Mouse (Mus musculus): ENCODE measurements around the gene Rit1. TPM values are rescaled to one million over a fixed set of nuclear protein-coding genes. Genes with fewer than 3 reads are reported as not detected.

Rit1 gene
- polyA plus RNA-seq, 1 experiment: 48.1 TPM

- WGBS: 31% methylated on average over 3 of the region's 3 CpGs
Observed at GRCm38 (mm10) chr3:88738641-88739040, 22.0 kb downstream of the Rit1 start.

GRCm38 (mm10) chr3:88740147-88740546 lies 23.5 kb downstream of the Rit1 start:
- Histone ChIP-seq H3K27me3 (replicated peaks; ENCODE audit: control insufficient read depth, insufficient read depth, low read length) (no peaks in the 10 kb centered on the region), H3K36me3 (ENCODE audit: control insufficient read depth, insufficient read depth, low read length) (no peaks in the 10 kb centered on the region), H3K27ac (ENCODE audit: insufficient read depth, low read depth, low read length) (no peak overlapping the region), H3K4me3 (ENCODE audit: insufficient read depth, low read depth, low read length) (no peak overlapping the region), H3K4me1 (ENCODE audit: control insufficient read depth, insufficient read depth, low read length) (no peaks in the 10 kb centered on the region)
- 94% methylated on average over 3 of the region's 3 CpGs for WGBS
- no peak for DNase-seq
- TF ChIP-seq POLR2A (IDR thresholded peaks at IDR 0.05; ENCODE audit: low read depth, low read length) (no peak), CTCF (conservative IDR thresholded peaks at IDR 0.05; ENCODE audit: insufficient read depth, insufficient read length, low read depth, low read length) (peak; percentile 28; the same call in 1 of the 2 replicates)

More at GRCm38 (mm10) chr3:88738641-88739040, 22.0 kb downstream of the Rit1 start:
- Histone ChIP-seq H3K4me1 (ENCODE audit: control insufficient read depth, insufficient read depth, low read length) (no peaks in the 10 kb centered on the region), H3K27me3 (replicated peaks; ENCODE audit: control insufficient read depth, insufficient read depth, low read length) (no peaks in the 10 kb centered on the region), H3K27ac (ENCODE audit: insufficient read depth, low read depth, low read length) (no peak overlapping the region), H3K4me3 (ENCODE audit: insufficient read depth, low read depth, low read length) (no peak overlapping the region), H3K36me3 (ENCODE audit: control insufficient read depth, insufficient read depth, low read length) (no peaks in the 10 kb centered on the region)
- peak; percentile 79 for DNase-seq
- TF ChIP-seq CTCF (conservative IDR thresholded peaks at IDR 0.05; ENCODE audit: insufficient read depth, insufficient read length, low read depth, low read length) (peak; percentile 95), POLR2A (IDR thresholded peaks at IDR 0.05; ENCODE audit: low read depth, low read length) (no peak)

- 73% methylated on average over 9 of the region's 9 CpGs for WGBS
- DNase-seq: no peak
- Histone ChIP-seq H3K36me3 (ENCODE audit: control insufficient read depth, insufficient read depth, low read length) (no peaks in the 10 kb centered on the region), H3K4me3 (ENCODE audit: insufficient read depth, low read depth, low read length) (no peak overlapping the region), H3K27ac (ENCODE audit: insufficient read depth, low read depth, low read length) (no peak overlapping the region), H3K27me3 (replicated peaks; ENCODE audit: control insufficient read depth, insufficient read depth, low read length) (no peaks in the 10 kb centered on the region), H3K4me1 (ENCODE audit: control insufficient read depth, insufficient read depth, low read length) (no peaks in the 10 kb centered on the region)
- TF ChIP-seq POLR2A (IDR thresholded peaks at IDR 0.05; ENCODE audit: low read depth, low read length) (no peak), CTCF (conservative IDR thresholded peaks at IDR 0.05; ENCODE audit: insufficient read depth, insufficient read length, low read depth, low read length) (no peak)
Observed at GRCm38 (mm10) chr3:88745534-88745933, 28.9 kb downstream of the Rit1 start.

GRCm38 (mm10) chr3:88746139-88746870 lies 29.7 kb downstream of the Rit1 start:
- no peaks in the 10 kb centered on the region for H3K27me3 ChIP-seq (replicated peaks; ENCODE audit: control insufficient read depth, insufficient read depth, low read length)
- H3K4me1 ChIP-seq (ENCODE audit: control insufficient read depth, insufficient read depth, low read length): no peaks in the 10 kb centered on the region
- no peak overlapping the region for H3K27ac ChIP-seq (ENCODE audit: insufficient read depth, low read depth, low read length)
- no peaks in the 10 kb centered on the region for H3K36me3 ChIP-seq (ENCODE audit: control insufficient read depth, insufficient read depth, low read length)
- no peak for DNase-seq
- TF ChIP-seq CTCF (conservative IDR thresholded peaks at IDR 0.05; ENCODE audit: insufficient read depth, insufficient read length, low read depth, low read length) (no peak), POLR2A (IDR thresholded peaks at IDR 0.05; ENCODE audit: low read depth, low read length) (no peak)
- WGBS: 92% methylated on average over 15 of the region's 15 CpGs
- H3K4me3 ChIP-seq (ENCODE audit: insufficient read depth, low read depth, low read length): no peak overlapping the region

GRCm38 (mm10) chr3:88746871-88747231 lies 30.2 kb downstream of the Rit1 start:
- no peak for TF ChIP-seq POLR2A (IDR thresholded peaks at IDR 0.05; ENCODE audit: low read depth, low read length)
- TF ChIP-seq CTCF (conservative IDR thresholded peaks at IDR 0.05; ENCODE audit: insufficient read depth, insufficient read length, low read depth, low read length): no peak
- Histone ChIP-seq H3K4me1 (ENCODE audit: control insufficient read depth, insufficient read depth, low read length) (no peaks in the 10 kb centered on the region), H3K4me3 (ENCODE audit: insufficient read depth, low read depth, low read length) (no peak overlapping the region), H3K36me3 (ENCODE audit: control insufficient read depth, insufficient read depth, low read length) (no peaks in the 10 kb centered on the region), H3K27me3 (replicated peaks; ENCODE audit: control insufficient read depth, insufficient read depth, low read length) (no peaks in the 10 kb centered on the region), H3K27ac (ENCODE audit: insufficient read depth, low read depth, low read length) (no peak overlapping the region)
- DNase-seq: peak; percentile 70
- WGBS: 69% methylated on average over 4 of the region's 4 CpGs

GRCm38 (mm10) chr3:88754283-88754682 lies 37.6 kb downstream of the Rit1 start:
- 46% methylated on average over 4 of the region's 4 CpGs for WGBS
- no peak overlapping the region for H3K4me3 ChIP-seq (ENCODE audit: insufficient read depth, low read depth, low read length)
- peak; percentile 39 for TF ChIP-seq CTCF (conservative IDR thresholded peaks at IDR 0.05; ENCODE audit: insufficient read depth, insufficient read length, low read depth, low read length)
- no peak for TF ChIP-seq POLR2A (IDR thresholded peaks at IDR 0.05; ENCODE audit: low read depth, low read length)
- peak; percentile 36 for DNase-seq
- H3K27ac ChIP-seq (ENCODE audit: insufficient read depth, low read depth, low read length): no peak overlapping the region
- H3K4me1 ChIP-seq (ENCODE audit: control insufficient read depth, insufficient read depth, low read length): no peaks in the 10 kb centered on the region
- H3K27me3 ChIP-seq (replicated peaks; ENCODE audit: control insufficient read depth, insufficient read depth, low read length): no peaks in the 10 kb centered on the region
- no peaks in the 10 kb centered on the region for H3K36me3 ChIP-seq (ENCODE audit: control insufficient read depth, insufficient read depth, low read length)

GRCm38 (mm10) chr3:88755541-88755940 lies 38.9 kb downstream of the Rit1 start:
- Histone ChIP-seq H3K27ac (ENCODE audit: insufficient read depth, low read depth, low read length) (no peak overlapping the region), H3K4me1 (ENCODE audit: control insufficient read depth, insufficient read depth, low read length) (no peaks in the 10 kb centered on the region), H3K4me3 (ENCODE audit: insufficient read depth, low read depth, low read length) (no peak overlapping the region), H3K27me3 (replicated peaks; ENCODE audit: control insufficient read depth, insufficient read depth, low read length) (no peaks in the 10 kb centered on the region), H3K36me3 (ENCODE audit: control insufficient read depth, insufficient read depth, low read length) (no peaks in the 10 kb centered on the region)
- WGBS: 69% methylated on average over 3 of the region's 3 CpGs
- TF ChIP-seq CTCF (conservative IDR thresholded peaks at IDR 0.05; ENCODE audit: insufficient read depth, insufficient read length, low read depth, low read length) (no peak), POLR2A (IDR thresholded peaks at IDR 0.05; ENCODE audit: low read depth, low read length) (no peak)
- no peak for DNase-seq

Data from kidney, adult 2 months (tissue).